Mouse (Mus musculus): ENCODE measurements around the gene 9430007A20Rik. TPM values are rescaled to one million over a fixed set of nuclear protein-coding genes. Genes with fewer than 3 reads are reported as not detected.

9430007A20Rik gene
- total and polyA plus RNA-seq, 3 experiments: not detected

- in situ Hi-C loops (cut with MboI; ENCODE audit: low pct_ligation_motif_present, low pct_unique_long_range_greater_than_20kb, low sequenced_read_pairs): loop anchor here (25.0 kb wide), 1 partner anchor 320 kb away; the partner anchor contains the start of gene Dhrs3
- no peak for DNase-seq (ENCODE audit: extremely low read depth)
- Histone ChIP-seq H3K4me2 (ENCODE audit: insufficient read depth, low read depth, poor library complexity, severe bottlenecking) (no peak overlapping the region), H3K36me3 (replicated peaks in 1 of 2; ENCODE audit: control insufficient read depth in 1 of 2, insufficient read depth in 1 of 2, low read length in 1 of 2) (no peaks in the 10 kb centered on the region), H3K4me1 (ENCODE audit: control insufficient read depth in 1 of 2, insufficient read depth in 2 of 2) (no peaks in the 10 kb centered on the region), H3K4me3 (replicated peaks in 1 of 3; ENCODE audit: low read depth in 2 of 3, low read length in 2 of 3, poor library complexity in 1 of 3) (no peak overlapping the region), H3K9ac (ENCODE audit: insufficient read depth, low read depth) (no peak overlapping the region), H3K79me2 (replicated peaks; ENCODE audit: control insufficient read depth, extremely low read depth, insufficient read depth, poor library complexity, severe bottlenecking) (no peaks in the 10 kb centered on the region), H3K27me3 (replicated peaks) (peaks cover 4% of the 10 kb centered on the region), H3K27ac (ENCODE audit: insufficient read depth, low read depth) (no peak overlapping the region), H3K9me3 (replicated peaks; ENCODE audit: low read length) (no peaks in the 10 kb centered on the region)
- dilution Hi-C loops (cut with MboI; ENCODE audit: extremely low pct_ligation_motif_present, extremely low pct_unique_long_range_greater_than_20kb, low sequenced_read_pairs): no loop called here
- TF ChIP-seq EP300 (IDR thresholded peaks at IDR 0.05; ENCODE audit: low read length) (no peak), E2F4 (IDR thresholded peaks at IDR 0.05; ENCODE audit: insufficient replicate concordance, low read depth, low read length) (no peak), CHD1 (IDR thresholded peaks at IDR 0.05; ENCODE audit: low read depth, low read length) (no peak), MYC (IDR thresholded peaks at IDR 0.05; ENCODE audit: low read depth, low read length) (no peak), CTCF (conservative IDR thresholded peaks at IDR 0.05 in 1 of 2, IDR thresholded peaks at IDR 0.05 in 1 of 2; ENCODE audit: low read depth in 2 of 2, low read length in 2 of 2) (no peak), ZC3H11A (IDR thresholded peaks at IDR 0.05; ENCODE audit: low read depth, low read length) (no peak), CHD2 (IDR thresholded peaks at IDR 0.05; ENCODE audit: low read length) (no peak), UBTF (IDR thresholded peaks at IDR 0.05; ENCODE audit: low read depth, low read length) (no peak), KAT2A (IDR thresholded peaks at IDR 0.05; ENCODE audit: insufficient replicate concordance, low read length) (no peak), MAX (IDR thresholded peaks at IDR 0.05; ENCODE audit: low read length) (no peak), GABPA (IDR thresholded peaks at IDR 0.05; ENCODE audit: insufficient replicate concordance, low read depth, low read length) (no peak), USF1 (IDR thresholded peaks at IDR 0.05; ENCODE audit: low read depth, low read length) (no peak), ZMIZ1 (IDR thresholded peaks at IDR 0.05; ENCODE audit: low read depth, low read length) (no peak), MEF2A (IDR thresholded peaks at IDR 0.05; ENCODE audit: borderline replicate concordance, low read depth, low read length) (no peak), NELFE (IDR thresholded peaks at IDR 0.05; ENCODE audit: low read depth, low read length) (no peak)
Measured at GRCm38 (mm10) chr4:144567752-144568151, 48.1 kb downstream of the 9430007A20Rik start.

Other genes with a start within 250 kb of the 9430007A20Rik start
- not detected in 2 replicates for gene Pramel5, start 239.3 kb upstream of the 9430007A20Rik start, total RNA-seq (2012; rRNA removed)
- gene Pramel5, start 239.3 kb upstream of the 9430007A20Rik start, total RNA-seq (2014; rRNA removed): not detected in 2 replicates
- not detected in 2 replicates for gene Pramel5, start 239.3 kb upstream of the 9430007A20Rik start, polyA plus RNA-seq (2012; ENCODE audit: insufficient read length, low read depth)
- not detected in 2 replicates for gene Gm13128, start 189.6 kb upstream of the 9430007A20Rik start, total RNA-seq (2012; rRNA removed)
- gene Gm13128, start 189.6 kb upstream of the 9430007A20Rik start, total RNA-seq (2014; rRNA removed): not detected in 2 replicates
- gene Gm13128, start 189.6 kb upstream of the 9430007A20Rik start, polyA plus RNA-seq (2012; ENCODE audit: insufficient read length, low read depth): not detected in 2 replicates
- gene Gm13119, start 161.9 kb upstream of the 9430007A20Rik start, total RNA-seq (2012; rRNA removed): not detected in 2 replicates
- not detected in 2 replicates for gene Gm13119, start 161.9 kb upstream of the 9430007A20Rik start, total RNA-seq (2014; rRNA removed)
- gene Gm13119, start 161.9 kb upstream of the 9430007A20Rik start, polyA plus RNA-seq (2012; ENCODE audit: insufficient read length, low read depth): not detected in 2 replicates
- gene Pramef20, start 141.9 kb upstream of the 9430007A20Rik start, total RNA-seq (2012; rRNA removed): not detected in 2 replicates
- not detected in 2 replicates for gene Pramef20, start 141.9 kb upstream of the 9430007A20Rik start, total RNA-seq (2014; rRNA removed)
- gene Pramef20, start 141.9 kb upstream of the 9430007A20Rik start, polyA plus RNA-seq (2012; ENCODE audit: insufficient read length, low read depth): not detected in 2 replicates
- 0.13 and 0.17 TPM in 2 replicates for gene Pramef12, start 111.4 kb upstream of the 9430007A20Rik start, total RNA-seq (2012; rRNA removed)
- gene Pramef12, start 111.4 kb upstream of the 9430007A20Rik start, total RNA-seq (2014; rRNA removed): 0.16 and 0.55 TPM in 2 replicates
- gene Pramef12, start 111.4 kb upstream of the 9430007A20Rik start, polyA plus RNA-seq (2012; ENCODE audit: insufficient read length, low read depth): 0.23 and 0.46 TPM in 2 replicates
- not detected in 2 replicates for gene 1700012P22Rik, start 81.0 kb upstream of the 9430007A20Rik start, total RNA-seq (2012; rRNA removed)
- gene 1700012P22Rik, start 81.0 kb upstream of the 9430007A20Rik start, total RNA-seq (2014; rRNA removed): not detected in 2 replicates
- gene 1700012P22Rik, start 81.0 kb upstream of the 9430007A20Rik start, polyA plus RNA-seq (2012; ENCODE audit: insufficient read length, low read depth): not detected in 2 replicates
- gene Gm9944, start 66.5 kb upstream of the 9430007A20Rik start, total RNA-seq (2012; rRNA removed): not detected in 2 replicates
- not detected in 2 replicates for gene Gm9944, start 66.5 kb upstream of the 9430007A20Rik start, total RNA-seq (2014; rRNA removed)
- not detected in 2 replicates for gene Gm9944, start 66.5 kb upstream of the 9430007A20Rik start, polyA plus RNA-seq (2012; ENCODE audit: insufficient read length, low read depth)
- not detected in 2 replicates for gene Aadacl3, start 56.1 kb upstream of the 9430007A20Rik start, total RNA-seq (2012; rRNA removed)
- gene Aadacl3, start 56.1 kb upstream of the 9430007A20Rik start, total RNA-seq (2014; rRNA removed): not detected in 2 replicates
- gene Aadacl3, start 56.1 kb upstream of the 9430007A20Rik start, polyA plus RNA-seq (2012; ENCODE audit: insufficient read length, low read depth): not detected in 2 replicates
- not detected in 2 replicates for gene Gm13124, start 45.3 kb downstream of the 9430007A20Rik start, total RNA-seq (2012; rRNA removed)
- not detected in 2 replicates for gene Gm13124, start 45.3 kb downstream of the 9430007A20Rik start, total RNA-seq (2014; rRNA removed)
- gene Gm13124, start 45.3 kb downstream of the 9430007A20Rik start, polyA plus RNA-seq (2012; ENCODE audit: insufficient read length, low read depth): not detected in 2 replicates
- not detected in 2 replicates for gene Aadacl4, start 93.9 kb downstream of the 9430007A20Rik start, total RNA-seq (2012; rRNA removed)
- gene Aadacl4, start 93.9 kb downstream of the 9430007A20Rik start, total RNA-seq (2014; rRNA removed): not detected in 2 replicates
- not detected in 2 replicates for gene Aadacl4, start 93.9 kb downstream of the 9430007A20Rik start, polyA plus RNA-seq (2012; ENCODE audit: insufficient read length, low read depth)
- gene Gm436, start 166.5 kb downstream of the 9430007A20Rik start, total RNA-seq (2012; rRNA removed): not detected in 2 replicates
- not detected in 2 replicates for gene Gm436, start 166.5 kb downstream of the 9430007A20Rik start, total RNA-seq (2014; rRNA removed)
- not detected in 2 replicates for gene Gm436, start 166.5 kb downstream of the 9430007A20Rik start, polyA plus RNA-seq (2012; ENCODE audit: insufficient read length, low read depth)
- gene Gm13178, start 201.6 kb downstream of the 9430007A20Rik start, total RNA-seq (2012; rRNA removed): not detected in 2 replicates
- not detected in 2 replicates for gene Gm13178, start 201.6 kb downstream of the 9430007A20Rik start, total RNA-seq (2014; rRNA removed)
- not detected in 2 replicates for gene Gm13178, start 201.6 kb downstream of the 9430007A20Rik start, polyA plus RNA-seq (2012; ENCODE audit: insufficient read length, low read depth)